Mouse (Mus musculus): Measurements from ENCODE around the gene Kiss1r.

Gene Kiss1r

DNA sequence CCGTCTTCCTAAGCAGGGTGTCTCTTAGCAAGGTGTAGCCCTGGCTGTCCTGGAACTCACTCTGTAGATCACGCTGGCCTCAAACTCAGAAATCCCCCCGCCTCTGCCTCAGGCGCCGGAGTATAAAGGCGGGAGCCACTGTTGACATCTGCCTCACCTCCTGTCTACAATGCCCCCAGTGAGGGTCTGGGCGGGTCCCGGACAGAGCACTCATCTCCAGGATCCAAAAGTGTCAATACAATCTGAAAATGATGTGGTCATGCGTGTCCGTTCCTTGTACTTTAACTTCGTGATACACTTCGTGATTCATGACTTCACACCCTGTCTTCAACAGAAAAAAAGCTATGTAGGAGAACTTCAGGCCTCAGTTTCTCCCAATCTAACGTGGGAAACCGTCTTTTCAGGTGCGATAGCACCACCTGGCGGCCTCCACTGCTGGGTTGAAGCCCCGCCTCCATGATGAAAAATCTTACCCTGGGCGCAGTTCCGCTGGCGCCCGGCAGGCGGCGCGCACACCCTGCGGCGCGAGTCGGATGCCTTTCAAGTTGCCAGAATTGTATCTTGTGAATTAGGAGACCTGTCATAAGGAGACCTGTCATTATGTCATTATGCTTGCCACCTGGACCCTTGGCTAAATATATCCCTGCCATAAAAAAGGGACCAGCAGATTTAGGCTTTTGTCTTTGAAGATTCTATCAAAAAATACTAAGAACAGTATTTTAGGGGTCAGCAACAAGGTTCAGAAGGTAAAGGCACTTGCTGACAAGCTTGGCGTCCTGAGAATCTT lies 8.4 kb downstream of the Kiss1r start:
- peak; percentile 91 to 94 for DNase-seq (ENCODE audit: low spot score in 2 of 2)

DNA sequence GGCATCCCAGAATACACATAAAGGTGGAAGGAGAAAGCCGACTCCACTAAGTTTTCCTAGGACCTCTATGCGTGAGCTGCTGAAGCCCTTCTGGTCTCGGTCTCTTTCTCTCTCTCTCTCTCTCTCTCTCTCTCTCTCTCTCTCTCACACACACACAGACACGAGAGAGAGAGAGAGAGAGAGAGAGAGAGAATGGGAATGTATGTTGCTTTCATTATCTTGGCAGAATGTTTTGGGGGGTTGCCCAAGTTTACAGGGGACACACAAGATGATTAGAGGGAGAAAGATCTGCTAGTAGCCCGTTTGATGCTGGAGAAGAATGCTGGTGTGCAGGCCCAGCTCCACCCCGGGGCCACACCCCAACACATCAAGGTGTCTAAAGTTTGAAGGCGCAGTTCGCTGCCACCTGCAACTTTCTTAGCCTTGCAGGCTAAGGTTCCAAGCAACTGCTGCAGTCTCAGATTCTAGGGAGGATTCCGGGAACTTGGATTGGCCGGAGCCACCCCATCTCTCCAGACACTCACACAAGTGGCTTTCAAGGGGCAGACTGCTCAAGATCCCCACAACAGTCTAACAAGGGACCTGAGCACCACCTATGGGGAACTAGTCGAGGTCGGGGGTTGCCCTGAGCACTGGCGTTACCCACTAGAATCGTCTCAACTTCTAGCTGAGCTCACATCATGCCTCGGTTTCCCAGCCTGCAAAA lies 9.2 kb downstream of the Kiss1r start:
- peak in 1 of 2 experiments; percentile 36 for DNase-seq (ENCODE audit: low spot score in 2 of 2)

DNA sequence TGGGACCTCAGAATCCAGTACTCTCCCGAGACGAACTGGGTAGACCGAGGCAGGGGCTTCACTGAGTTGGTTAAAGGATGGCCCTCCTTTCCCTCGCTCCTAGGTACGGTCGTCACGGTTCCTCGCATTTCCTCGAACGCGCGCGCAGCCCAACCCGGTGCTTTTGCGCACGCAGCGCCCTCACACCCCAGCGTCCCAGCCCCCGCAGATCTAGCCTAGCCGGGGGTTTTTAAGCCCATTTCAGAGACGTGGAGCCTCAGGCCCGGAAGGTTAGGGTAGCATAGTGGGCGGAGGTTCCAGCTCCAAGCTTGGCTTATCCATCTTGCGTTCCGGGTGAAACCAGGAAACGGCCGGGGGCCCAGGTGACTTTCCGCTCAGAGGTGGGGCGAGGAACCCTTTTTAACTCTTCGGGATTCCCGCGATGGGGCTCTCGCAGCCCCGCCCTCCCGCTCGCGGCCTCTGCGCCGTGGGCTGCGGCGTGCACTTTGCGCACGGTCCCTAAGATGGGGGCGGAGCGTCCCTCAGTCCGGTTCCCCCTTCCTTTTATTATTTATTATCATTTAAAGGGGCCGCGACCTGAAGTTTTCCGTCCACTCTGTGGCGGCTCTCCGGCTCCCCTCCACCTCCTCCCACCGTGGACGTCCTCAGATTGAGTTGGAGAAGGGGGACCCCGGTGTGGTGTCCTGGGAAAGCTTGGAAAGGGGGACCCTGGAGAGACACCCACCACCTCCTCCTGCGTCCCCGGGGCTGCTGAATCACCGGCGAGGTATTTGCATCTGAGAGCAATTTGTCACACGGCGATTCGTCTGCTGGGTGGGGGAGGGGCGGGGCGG lies 9.9 kb downstream of the Kiss1r start, which contains the start of gene Arid3a:
Gene Arid3a, plus strand, starts transcription at position 553 of the 833 bp plus-strand sequence.
- peak; percentile 90 to 91 for DNase-seq (ENCODE audit: low spot score in 2 of 2)

DNA sequence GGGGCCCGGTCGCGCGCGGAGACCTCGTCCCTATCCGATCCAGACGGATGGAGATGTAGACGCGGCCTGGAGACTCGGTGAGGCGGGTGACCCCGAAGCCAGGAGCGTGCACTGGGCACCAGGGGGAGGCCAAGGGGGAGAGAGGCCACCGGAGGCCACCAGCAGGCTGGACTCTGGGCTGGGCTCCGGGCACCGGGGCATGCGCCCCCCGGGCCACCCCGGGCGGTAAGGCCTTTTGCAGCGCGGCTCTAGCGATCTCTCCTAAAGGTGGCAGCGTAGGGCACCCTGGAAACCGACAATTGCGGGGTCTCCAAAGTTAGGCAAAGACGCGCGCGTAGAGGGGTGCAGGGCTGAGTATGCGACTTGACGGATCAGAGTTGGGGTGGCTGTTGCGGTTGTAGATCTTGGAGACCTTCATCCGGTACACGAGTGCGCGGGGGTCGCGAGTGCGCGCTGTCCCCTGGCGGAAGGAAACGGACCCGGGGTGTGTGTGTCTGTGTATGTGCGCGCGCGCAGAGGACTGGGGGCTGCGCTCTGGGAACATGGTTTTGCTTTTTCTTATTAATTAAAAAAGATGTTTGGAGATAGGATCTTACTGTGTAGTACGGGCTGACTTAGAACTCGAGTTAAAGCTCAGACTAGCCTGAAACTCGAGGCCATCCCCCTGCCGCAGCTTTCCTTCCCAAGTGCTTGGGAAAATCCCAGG lies 10.7 kb downstream of the Kiss1r start:
- peak in 1 of 2 experiments; percentile 69 for DNase-seq (ENCODE audit: low spot score in 2 of 2)

DNA sequence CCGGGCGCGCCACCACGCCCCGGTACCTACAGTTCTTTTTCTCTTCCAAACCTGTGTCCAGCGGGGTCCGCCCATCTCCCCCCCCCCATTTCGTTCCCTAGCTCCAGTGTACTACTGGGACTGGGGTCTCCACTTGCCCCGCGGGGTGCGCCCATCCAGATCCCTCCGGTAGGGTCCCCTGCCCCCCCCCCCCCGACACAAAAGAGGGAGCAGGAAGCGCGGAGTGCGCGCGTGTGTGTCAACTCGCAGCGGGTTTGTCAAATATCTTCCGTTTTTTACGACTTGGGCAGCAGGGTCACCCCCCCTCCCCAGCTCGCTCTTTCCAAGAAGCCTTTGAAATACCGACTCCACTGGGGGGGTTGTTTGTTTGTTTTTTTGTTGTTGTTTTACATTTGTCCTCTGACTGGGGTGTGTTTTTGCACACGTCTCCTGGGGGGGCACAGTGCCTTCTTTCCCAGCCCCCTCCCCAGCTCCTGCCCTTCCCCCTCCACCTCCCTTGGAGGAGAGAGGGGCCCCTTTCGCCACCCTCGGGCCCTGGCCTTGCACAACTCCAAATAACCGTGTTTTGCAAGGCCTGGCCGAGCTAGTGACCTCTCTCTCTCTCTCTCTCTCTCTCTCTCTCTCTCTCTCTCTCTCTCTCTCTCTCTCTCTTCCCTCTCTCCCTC lies 11.4 kb downstream of the Kiss1r start:
- no peak for DNase-seq (ENCODE audit: low spot score in 2 of 2)

DNA sequence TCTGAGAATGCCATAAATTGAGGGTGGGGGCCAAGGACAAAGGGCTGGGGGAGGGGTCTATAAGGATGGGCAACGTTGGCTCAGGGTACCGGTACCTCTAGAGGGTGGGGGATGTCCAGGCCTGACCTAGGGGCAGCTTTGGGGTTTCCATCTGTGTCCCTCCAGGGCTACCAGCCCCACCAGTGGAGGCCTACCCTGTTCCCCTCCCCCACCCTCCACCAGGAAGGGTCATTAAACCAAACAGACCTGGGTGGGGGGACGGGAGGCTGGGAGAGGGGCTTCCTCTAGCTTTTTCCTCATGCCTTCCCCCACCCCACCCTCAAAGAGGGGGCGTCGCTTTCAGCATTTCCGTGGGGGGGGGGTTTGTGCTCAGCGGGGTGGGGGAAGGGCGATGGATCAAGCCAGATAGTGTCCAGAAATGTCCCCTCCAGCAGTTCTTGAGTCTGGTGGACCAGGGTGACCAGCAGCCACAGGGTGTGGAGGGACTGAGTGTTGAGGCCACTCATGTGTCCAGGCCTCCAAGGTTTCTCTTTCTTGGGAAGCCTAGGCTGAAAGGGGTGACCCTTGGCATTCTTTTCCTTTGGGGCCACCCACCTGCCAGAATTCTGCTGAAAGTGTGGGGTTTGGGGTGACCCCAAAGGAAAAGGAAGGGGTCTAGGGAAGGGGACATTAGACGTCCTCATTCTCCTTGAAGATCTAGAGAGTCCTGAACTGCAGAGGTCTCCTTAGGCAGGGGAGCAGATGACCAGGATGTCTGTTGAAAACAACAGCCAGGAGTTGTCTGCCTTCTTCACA lies 12.3 kb downstream of the Kiss1r start:
- no peak for DNase-seq (ENCODE audit: low spot score in 2 of 2)

DNA sequence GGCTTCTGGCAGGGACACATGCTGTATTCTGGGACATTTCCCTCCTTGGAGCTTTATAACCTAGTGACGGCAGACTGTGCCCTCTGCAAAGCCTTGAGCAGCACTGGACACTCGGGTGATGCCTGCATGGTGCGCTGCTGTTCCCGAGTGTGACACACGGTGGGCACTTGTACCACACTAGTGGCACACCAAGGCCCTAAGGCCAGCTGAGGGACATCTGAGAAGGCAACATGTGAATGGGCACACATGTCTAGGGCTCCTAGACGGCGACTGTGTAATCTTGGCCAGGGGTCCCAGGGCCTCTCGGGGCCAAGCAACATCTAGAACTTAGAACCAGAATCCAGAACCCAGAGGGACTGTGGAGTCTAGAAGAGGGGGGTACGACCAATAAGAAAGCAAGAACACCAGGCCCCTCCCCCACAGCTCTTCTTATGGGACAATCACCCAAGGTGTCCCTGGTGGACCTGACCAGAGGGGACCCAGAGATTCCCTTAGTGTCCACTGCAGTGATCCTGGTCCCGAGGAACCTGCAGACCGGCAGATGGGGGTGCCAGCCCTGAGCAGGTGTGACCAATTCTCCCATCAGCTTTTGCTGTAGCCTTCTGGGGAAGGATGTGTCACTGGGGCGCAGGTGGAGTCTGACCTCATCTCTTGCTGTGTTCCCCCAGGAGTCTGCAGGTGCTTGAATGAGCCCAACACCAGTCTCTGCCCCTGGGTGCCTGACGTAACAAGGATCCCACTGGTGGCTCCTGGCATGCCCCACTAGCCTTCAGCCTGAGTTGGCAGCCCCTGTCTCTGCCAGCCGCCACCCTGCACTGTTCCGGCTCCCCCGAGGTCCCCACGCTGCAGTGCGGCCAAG lies 13.4 kb downstream of the Kiss1r start:
- no peak for DNase-seq (ENCODE audit: low spot score in 2 of 2)

DNA sequence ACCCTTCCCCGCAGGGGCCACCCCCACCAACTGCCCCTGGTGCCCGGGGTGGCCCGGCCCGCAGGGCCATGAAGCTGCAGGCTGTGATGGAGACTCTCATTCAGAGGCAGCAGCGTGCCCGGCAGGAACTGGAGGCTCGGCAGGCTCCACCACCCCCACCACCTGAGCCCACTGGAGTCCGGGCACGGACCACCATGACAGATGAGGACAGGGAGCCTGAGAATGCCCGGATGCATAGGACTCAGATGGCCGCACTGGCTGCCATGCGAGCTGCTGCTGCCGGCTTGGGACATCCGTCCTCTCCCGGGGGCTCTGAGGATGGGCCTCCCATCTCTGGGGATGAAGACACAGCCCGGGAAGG lies 14.0 kb downstream of the Kiss1r start:
- DNase-seq (ENCODE audit: low spot score in 2 of 2): no peak

DNA sequence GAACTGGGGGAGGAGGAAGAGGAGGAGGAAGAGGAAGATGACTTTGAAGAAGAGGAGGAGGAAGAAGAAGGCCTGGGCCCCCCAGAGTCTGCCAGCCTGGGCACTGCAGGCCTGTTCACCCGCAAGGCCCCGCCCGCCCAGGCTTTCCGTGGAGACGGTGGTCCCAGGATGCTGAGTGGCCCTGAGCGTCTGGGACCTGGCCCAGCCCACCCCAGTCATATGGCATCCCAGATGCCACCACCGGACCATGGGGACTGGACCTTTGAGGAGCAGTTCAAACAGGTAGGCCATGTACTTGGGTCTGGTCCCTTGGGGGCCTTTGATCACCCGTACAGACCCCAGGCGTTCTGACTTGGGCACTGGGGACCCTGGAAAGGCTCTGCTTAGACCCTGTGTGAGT lies 15.0 kb downstream of the Kiss1r start:
- no peak for DNase-seq (ENCODE audit: low spot score in 2 of 2)

DNA sequence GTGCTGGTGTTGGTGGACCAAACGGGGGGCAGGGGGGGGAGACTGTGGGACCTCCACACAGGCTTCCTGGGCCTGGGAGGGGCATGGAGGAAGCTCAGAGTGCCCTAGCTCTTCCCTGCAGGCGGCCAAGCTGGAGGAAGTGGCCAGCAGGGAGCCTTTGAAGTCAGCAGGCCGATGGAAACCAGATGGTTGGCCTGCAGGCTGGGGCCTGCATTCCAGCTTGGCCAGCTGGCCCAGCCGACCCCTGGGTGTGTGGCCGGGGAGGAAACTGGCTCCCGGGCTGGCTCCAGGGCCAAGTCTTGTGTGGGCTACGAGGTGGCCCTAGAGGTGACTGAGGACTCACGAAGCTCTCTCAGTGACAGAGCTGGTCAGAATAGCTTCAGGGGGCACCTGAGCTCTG lies 16.0 kb downstream of the Kiss1r start:
- DNase-seq (ENCODE audit: low spot score in 2 of 2): peak; percentile 78 to 83

DNA sequence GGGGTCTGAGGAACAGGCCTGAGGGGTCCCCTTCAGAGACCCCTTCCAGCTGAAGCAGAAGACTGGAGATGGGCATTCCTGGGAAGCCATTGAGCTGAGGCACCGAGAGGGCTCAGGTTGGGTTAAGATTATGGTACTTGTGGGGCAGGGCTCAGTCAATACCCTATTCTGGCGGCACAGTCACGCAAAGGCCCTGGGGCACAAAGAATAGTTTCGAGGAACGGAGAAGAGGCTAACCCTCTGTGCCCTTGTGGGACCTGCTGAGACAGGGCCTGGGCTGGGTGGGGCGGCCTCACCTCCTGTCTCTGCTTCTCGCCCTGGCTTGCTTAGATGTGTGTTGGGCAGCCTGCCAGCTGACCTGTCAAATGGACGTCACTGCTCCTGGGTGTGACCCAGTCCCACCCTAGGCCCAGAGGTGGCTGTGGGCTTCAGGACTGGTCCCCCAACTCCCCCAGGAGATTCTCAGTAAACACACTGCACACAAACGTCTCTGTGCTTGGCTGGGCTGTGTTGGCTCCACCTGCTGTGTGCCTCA lies 16.4 kb downstream of the Kiss1r start:
- DNase-seq (ENCODE audit: low spot score in 2 of 2): no peak

DNA sequence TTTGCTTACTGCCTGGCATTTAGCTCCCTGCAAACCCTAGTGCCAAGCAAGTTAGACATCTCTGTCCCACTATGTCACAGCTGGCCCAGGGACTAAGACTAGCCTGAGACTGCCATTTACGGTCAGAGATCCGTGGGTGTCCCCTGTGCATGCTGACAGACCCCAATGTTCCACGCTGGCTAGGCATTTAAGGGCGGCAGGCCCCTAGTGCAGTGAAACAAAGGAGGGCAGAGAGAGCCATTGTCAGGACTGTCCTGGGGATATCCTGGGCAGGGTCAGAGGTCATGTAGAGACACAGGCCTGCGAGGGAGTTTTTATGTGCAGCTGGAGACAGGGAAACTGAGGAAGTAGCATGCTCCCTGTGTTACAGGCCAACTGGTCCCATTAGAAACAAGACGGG lies 17.1 kb downstream of the Kiss1r start:
- DNase-seq (ENCODE audit: low spot score in 2 of 2): no peak

DNA sequence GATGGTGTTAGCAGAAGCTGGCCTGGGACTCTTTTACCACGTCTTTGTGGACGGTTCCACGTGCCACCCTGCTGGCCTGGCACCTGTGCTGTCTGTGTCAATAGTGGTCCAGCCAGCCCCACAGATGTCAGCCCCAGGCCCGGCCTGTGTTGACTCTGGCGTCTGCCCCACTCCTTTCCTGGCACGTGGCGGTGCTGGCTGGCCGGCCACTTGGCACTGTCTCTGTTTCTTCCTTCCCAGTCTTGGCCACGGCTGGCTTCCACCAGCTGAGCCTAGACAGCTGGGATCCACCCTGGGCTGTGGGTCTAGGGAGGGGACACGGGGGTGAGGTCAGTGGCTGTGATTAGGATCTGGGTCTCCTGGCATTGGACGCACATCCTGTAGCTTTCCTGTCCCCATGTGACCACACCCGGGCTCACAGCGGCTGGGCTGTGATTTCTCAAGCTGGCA lies 17.5 kb downstream of the Kiss1r start:
- peak; percentile 87 to 90 for DNase-seq (ENCODE audit: low spot score in 2 of 2)

DNA sequence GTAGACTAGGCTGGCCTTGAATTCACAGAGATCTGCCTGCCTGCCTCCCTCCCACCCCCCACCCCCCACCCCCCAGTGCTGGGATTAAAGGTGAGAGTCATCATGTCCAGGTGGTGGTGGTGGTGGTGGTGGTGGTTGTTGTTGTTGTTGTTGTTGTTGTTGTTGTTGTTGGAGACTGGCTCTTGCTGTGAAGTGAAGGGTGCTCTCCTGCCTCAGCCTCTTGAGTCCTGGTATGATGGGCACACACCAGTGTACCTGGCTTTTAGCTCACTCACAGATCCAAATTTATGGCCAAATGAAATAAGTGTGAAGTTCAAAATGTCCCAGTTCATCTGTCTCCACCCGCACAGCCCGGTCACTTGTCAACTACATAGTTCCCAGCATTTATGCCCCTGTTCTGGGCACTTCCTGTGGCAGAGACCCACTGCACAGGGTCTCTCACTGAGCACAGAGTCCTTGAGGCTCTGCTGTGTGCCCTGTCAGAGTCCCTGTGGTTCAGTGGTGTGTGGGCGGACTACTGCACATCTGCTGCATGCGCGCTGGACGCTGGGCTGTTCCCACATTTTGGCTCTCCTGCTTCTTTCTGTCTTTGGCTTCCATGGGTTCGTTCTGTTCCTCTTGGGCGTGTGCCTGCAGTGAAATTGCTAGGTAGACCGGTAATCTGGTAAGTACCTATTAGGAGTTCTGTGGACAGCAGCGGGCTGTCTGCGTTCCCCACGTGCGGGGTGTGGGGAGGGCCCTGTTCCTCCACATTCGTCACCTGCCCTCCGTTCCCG lies 18.2 kb downstream of the Kiss1r start:
- peak in 1 of 2 experiments; percentile 42 for DNase-seq (ENCODE audit: low spot score in 2 of 2)

DNA sequence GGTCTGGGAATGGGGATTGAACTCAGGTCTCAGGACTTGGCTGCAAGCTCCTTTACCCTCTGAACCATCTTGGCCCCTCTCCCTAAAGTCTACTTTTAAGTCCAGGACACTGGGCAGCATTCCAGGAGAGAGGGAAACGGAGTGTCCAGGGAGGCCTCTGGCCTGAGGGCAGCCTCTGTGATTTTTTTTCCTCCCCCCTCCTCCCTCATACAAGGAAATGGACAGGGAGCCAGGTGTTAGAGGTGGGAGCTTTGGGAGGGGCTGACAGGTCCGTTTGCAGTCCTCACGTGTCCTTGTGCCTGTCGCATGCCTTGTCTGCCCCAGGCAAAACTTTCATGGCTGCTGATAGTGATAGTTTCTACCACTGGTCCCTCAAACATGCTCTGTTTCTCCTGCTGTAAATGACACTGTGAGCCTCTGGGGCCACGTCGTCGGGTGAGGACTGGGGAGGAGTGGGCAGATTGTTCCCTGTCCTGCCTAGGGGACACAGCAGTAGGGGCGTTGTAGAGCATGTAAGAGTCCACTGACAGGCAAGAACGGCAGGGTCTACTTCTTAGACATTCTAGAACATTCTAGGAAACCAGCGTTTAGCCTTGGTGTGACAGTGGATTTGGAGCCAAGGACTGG lies 19.6 kb downstream of the Kiss1r start:
- DNase-seq (ENCODE audit: low spot score in 2 of 2): no peak

DNA sequence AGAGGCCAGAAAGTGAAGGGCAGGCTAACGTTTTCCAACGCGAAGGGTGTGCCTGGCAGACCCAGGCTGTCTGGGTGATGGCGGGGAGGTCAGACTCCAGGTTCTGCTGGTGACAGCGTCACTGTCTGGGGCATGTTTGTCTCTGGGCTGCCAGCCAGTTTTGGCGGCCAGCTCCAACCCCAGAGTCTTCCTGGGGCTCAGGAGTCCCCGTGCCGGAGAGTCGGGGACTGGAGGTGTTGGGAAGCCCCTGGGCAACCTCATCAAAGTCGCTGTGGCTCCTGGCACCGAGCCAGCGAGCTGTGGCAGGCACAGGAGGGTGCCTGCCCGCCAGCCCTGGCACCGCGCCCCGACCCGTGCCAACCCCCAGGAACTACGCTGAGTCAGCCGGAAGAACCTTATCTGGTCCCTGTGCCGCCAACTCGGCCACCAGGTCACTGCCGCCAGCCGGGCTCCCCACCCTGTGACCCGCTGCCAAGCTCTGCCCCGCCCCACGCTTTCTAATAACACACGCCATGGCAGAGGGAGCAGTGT lies 20.2 kb downstream of the Kiss1r start:
- DNase-seq (ENCODE audit: low spot score in 2 of 2): no peak

DNA sequence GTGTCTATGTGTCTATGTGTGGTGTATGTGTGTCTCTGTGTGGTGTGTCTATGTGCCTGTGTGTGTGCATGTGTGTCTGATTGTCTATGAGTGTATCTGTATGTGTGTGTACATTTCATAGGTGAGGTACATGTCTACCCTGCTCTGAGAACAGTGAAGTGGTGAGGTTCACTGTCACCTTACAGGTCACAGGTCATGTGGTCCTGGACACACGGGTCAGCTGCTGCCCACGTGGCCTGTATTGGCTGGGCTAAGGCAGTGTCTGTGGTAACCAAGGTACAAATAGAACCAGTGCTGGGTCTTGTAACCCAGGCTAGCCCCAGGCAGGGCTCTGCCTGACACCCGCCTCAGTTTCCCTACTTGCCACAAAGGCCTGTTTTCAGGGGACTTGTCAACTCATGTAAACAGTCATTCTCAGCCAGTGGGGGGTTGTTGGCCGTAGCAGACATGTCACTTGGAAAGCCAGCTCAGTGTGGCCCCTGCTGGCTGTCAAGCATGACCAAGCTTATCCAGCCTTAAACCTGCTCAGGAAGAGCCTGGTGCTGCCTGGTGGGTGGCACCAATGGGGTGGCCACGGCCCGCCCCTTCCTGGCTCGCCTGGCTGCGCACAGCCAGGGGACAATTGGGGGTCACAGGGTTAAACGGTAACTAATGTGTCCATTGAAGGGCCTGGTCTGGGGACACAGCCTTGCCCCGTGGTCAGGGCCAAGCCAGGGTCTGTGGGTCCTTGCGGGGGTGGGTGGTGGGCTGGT lies 21.2 kb downstream of the Kiss1r start:
- DNase-seq (ENCODE audit: low spot score in 2 of 2): no peak

Measured in right cerebral cortex, postnatal 10 days (tissue).